In genomic region chr15:93154022-93154421, GRCm38 (mm10) we compare ENCODE assay signal across 18 mouse cellular contexts.
DNase-seq lines count a peak whose midpoint lies in the region; ATAC-seq and TF ChIP-seq lines count a peak whose summit lies in the region.
"Had no signal": no experiment of that assay in that cellular context is flagged by ENCODE, and none has a peak within 500 bp of the region (broad histone marks: within the 10 kb centered on the region; RNA-seq: fewer than 3 reads in every experiment).

No protein-coding gene starts in this region.

- intact Hi-C loops in left cerebral cortex, adult 2 months (cut with DNase I) = no loop called here
- intact Hi-C loops in left cerebral cortex, postnatal 36 days (cut with DNase I) = no loop called here

- no peaks in the 10 kb centered on the region for H3K27me3 ChIP-seq in heart, postnatal 0 days (ENCODE audit: control insufficient read depth, insufficient read depth, low read length)
- H3K27me3 ChIP-seq in heart, embryonic 11.5 days (ENCODE audit: control insufficient read depth, insufficient read depth, low read length) = no peaks in the 10 kb centered on the region
- H3K27me3 ChIP-seq: CH12.LX; embryonic facial prominence, embryonic 13.5 days; forebrain, embryonic 15.5 days; heart, embryonic 15.5 days; liver, embryonic 15.5 days had no signal

- TF ChIP-seq CTCF in heart, postnatal 0 days (IDR thresholded peaks at IDR 0.05; ENCODE audit: low read depth) = peak; percentile 29
- TF ChIP-seq CTCF in left cerebral cortex, adult 2 months (IDR thresholded peaks at IDR 0.05) = peak; percentile 37

- H3K4me2 ChIP-seq in heart, postnatal 0 days (ENCODE audit: low read depth, low read length) = no peak overlapping the region
- no peak overlapping the region for H3K4me2 ChIP-seq in heart, embryonic 11.5 days
- H3K4me2 ChIP-seq: embryonic facial prominence, embryonic 13.5 days; forebrain, embryonic 15.5 days; heart, embryonic 15.5 days; liver, embryonic 15.5 days had no signal

- no peak overlapping the region for H3K9ac ChIP-seq in heart, postnatal 0 days (replicated peaks; ENCODE audit: low read depth, low read length)
- H3K9ac ChIP-seq in heart, embryonic 11.5 days (ENCODE audit: low read depth, low read length) = no peak overlapping the region
- H3K9ac ChIP-seq: embryonic facial prominence, embryonic 13.5 days; forebrain, embryonic 15.5 days; heart, embryonic 15.5 days; liver, embryonic 15.5 days had no signal

- no peak overlapping the region for H3K4me3 ChIP-seq in heart, postnatal 0 days (ENCODE audit: low read depth, low read length)
- H3K4me3 ChIP-seq in heart, embryonic 11.5 days (ENCODE audit: low read depth, low read length) = no peak overlapping the region
- H3K4me3 ChIP-seq in left cerebral cortex, adult 2 months = no peak overlapping the region
- H3K4me3 ChIP-seq: embryonic facial prominence, embryonic 13.5 days; forebrain, embryonic 15.5 days; heart, embryonic 15.5 days; limb, embryonic 10.5 days; liver, embryonic 15.5 days; myocyte had no signal

- no peak for DNase-seq in heart, postnatal 0 days (ENCODE audit: low spot score)
- DNase-seq in left cerebral cortex, adult 2 months (ENCODE audit: extremely low spot score in 1 of 2, low spot score in 2 of 2) = no peak
- no peak for DNase-seq in left cerebral cortex, postnatal 36 days (ENCODE audit: low spot score in 2 of 2)
- peak; percentile 38 for DNase-seq in R1 (ENCODE audit: low read depth, low spot score)
- DNase-seq in embryo, embryonic 11 days = peak; percentile 36
- DNase-seq: adrenal gland, postnatal 14 days; cerebellum, adult 11-12 months; gastrocnemius, postnatal 14 days; thymus, postnatal 4 days had no signal

- H3K9me3 ChIP-seq in heart, postnatal 0 days (replicated peaks; ENCODE audit: control insufficient read depth, low read length) = no peaks in the 10 kb centered on the region
- no peaks in the 10 kb centered on the region for H3K9me3 ChIP-seq in heart, embryonic 11.5 days (replicated peaks; ENCODE audit: control insufficient read depth, low read length)
- H3K9me3 ChIP-seq: embryonic facial prominence, embryonic 13.5 days; forebrain, embryonic 15.5 days; heart, embryonic 15.5 days; limb, embryonic 10.5 days; liver, embryonic 15.5 days had no signal

- TF ChIP-seq EP300 in heart, postnatal 0 days (IDR thresholded peaks at IDR 0.05; ENCODE audit: low read depth) = no peak

- 48% methylated on average over 4 of the region's 4 CpGs for WGBS in heart, postnatal 0 days
- WGBS in heart, embryonic 11.5 days (ENCODE audit: insufficient replicate concordance) = 45% methylated on average over 4 of the region's 4 CpGs

- ATAC-seq in heart, postnatal 0 days (ENCODE audit: insufficient read depth, low read depth) = no peak
- no peak for ATAC-seq in heart, embryonic 11.5 days (replicated peaks; ENCODE audit: insufficient number of reproducible peaks, low FRiP score, low TSS enrichment)
- ATAC-seq in monocyte, adult 5-6 weeks (replicated peaks; ENCODE audit: insufficient number of reproducible peaks, low FRiP score, low TSS enrichment, poor library complexity, severe bottlenecking) = no peak
- ATAC-seq: forebrain, embryonic 15.5 days had no signal

- H3K27ac ChIP-seq in heart, postnatal 0 days (ENCODE audit: low read depth) = no peak overlapping the region
- no peak overlapping the region for H3K27ac ChIP-seq in heart, embryonic 11.5 days (ENCODE audit: low read depth, low read length)
- H3K27ac ChIP-seq in left cerebral cortex, adult 2 months = no peak overlapping the region
- H3K27ac ChIP-seq: embryonic facial prominence, embryonic 13.5 days; forebrain, embryonic 15.5 days; heart, embryonic 15.5 days; limb, embryonic 10.5 days; liver, embryonic 15.5 days had no signal

- H3K36me3 ChIP-seq in heart, postnatal 0 days (replicated peaks; ENCODE audit: control insufficient read depth, insufficient read depth, low read length) = no peaks in the 10 kb centered on the region
- H3K36me3 ChIP-seq in heart, embryonic 11.5 days (ENCODE audit: control insufficient read depth, insufficient read depth, low read length) = no peaks in the 10 kb centered on the region
- H3K36me3 ChIP-seq: embryonic facial prominence, embryonic 13.5 days; forebrain, embryonic 15.5 days; heart, embryonic 15.5 days; limb, embryonic 10.5 days; liver, embryonic 15.5 days had no signal

- no peaks in the 10 kb centered on the region for H3K4me1 ChIP-seq in heart, postnatal 0 days (ENCODE audit: control insufficient read depth, insufficient read depth)
- H3K4me1 ChIP-seq in heart, embryonic 11.5 days (ENCODE audit: control insufficient read depth, insufficient read depth, low read length) = no peaks in the 10 kb centered on the region
- H3K4me1 ChIP-seq: embryonic facial prominence, embryonic 13.5 days; forebrain, embryonic 15.5 days; heart, embryonic 15.5 days; limb, embryonic 10.5 days; liver, embryonic 15.5 days had no signal

Comparison
In these comparisons a context has a peak if more than half of its experiments do, and no peak if none do; other contexts are left out.
1. DNase-seq: peak in R1 (single experiment) and embryo, embryonic 11 days (single experiment); none in heart, postnatal 0 days (single experiment), left cerebral cortex, adult 2 months (0 of 2) and left cerebral cortex, postnatal 36 days (0 of 2).